Mouse (Mus musculus) megakaryocyte progenitor cell, adult 5-6 weeks (primary cell): Measurements from ENCODE around the gene Tead1. TPM values are rescaled to one million over a fixed set of nuclear protein-coding genes. Genes with fewer than 3 reads are reported as not detected.

Experiments used
- ATAC-seq: replicated peaks from 2 replicates; pipeline ENCODE4 v1.8.0; 2016; ENCODE audit warnings: mild to moderate bottlenecking, moderate TSS enrichment, inconsistent platforms; ENCODE audit not compliant: poor library complexity
- total RNA-seq, 2 experiments: library from RNA; stranded (forward) in 1 of 2; stranded (reverse) in 1 of 2; fragments of 157-497, 149-512 nt in 1 of 2; fragments of 200-1000 nt in 1 of 2; gene quantifications; 2 replicates each; pipeline versions ENCODE4 v1.2.3 to v1.2.4; 2015 to 2017

Gene Tead1
- total RNA-seq, 2 experiments from 2014 or later = not detected

GRCm38 (mm10) chr7:112955103-112955827 lies 276.1 kb downstream of the Tead1 start:
- ATAC-seq = peak; percentile 45

GRCm38 (mm10) chr7:112955955-112956354 lies 276.8 kb downstream of the Tead1 start:
- ATAC-seq = no peak
